Mouse (Mus musculus) thymus, adult 2 months (tissue): ENCODE data around the gene Ppfia1.

Source experiments
- CTCF ChIP-seq: fragments of 200-500 bp; IDR thresholded peaks from 2 replicates; pipeline ENCODE4 v1.5.1; 2012; ENCODE audit warnings: mild to moderate bottlenecking, control low read depth, low read length, moderate library complexity, borderline replicate concordance; ENCODE audit not compliant: control insufficient read depth, poor library complexity, insufficient read depth; ENCODE audit errors: extremely low read depth
- POLR2A ChIP-seq: fragments of 200-500 bp; IDR thresholded peaks from 2 replicates; pipeline ENCODE4 v1.6.1; 2012; ENCODE audit warnings: mild to moderate bottlenecking, low read length, control low read depth, moderate library complexity; ENCODE audit not compliant: control insufficient read depth, poor library complexity, insufficient read depth; ENCODE audit errors: extremely low read depth

DNA sequence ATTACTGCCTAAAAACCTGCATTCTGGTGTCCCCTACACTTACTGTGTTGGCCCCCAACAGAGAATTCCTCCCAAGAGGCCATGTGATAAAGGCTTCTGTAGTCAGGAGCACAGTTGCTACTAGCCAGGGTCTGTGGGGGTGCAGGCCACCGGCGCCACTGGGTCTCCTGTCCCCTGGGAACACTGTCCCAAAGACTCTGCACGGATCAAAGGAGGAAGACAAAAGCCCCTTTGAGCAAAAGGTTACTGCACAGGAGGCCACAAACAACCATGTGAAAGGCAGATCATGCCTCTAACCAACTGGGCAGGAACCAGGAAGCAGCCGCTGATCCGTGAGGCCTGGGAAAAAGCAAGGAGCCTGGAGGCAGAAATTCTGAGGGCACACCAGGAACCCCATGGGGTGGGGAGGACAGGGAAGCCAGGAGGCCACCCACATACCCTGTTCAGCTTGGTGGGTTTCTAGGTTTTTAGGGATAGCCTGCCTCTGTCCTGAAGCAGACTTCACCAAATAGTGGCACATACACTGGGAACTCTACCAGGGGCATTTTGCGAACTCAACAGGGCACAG is 46.9 kb upstream of the Ppfia1 start:
- TF ChIP-seq CTCF = no peak
- no peak for TF ChIP-seq POLR2A
